Mouse (Mus musculus) midbrain, postnatal 0 days (tissue): ENCODE results near the gene Ranbp3l. TPM values are rescaled to one million over a fixed set of nuclear protein-coding genes. Genes with fewer than 3 reads are reported as not detected.

ENCODE experiments used
- ATAC-seq: fragments of 200-750 bp; cut with Nextera tagmentation; 2 replicates; pipeline ENCODE4 v1.8.0; 2017; ENCODE audit warnings: moderate number of reproducible peaks, mild to moderate bottlenecking, moderate TSS enrichment, moderate library complexity; ENCODE audit not compliant: low FRiP score
- DNase-seq: peaks from one replicate; pipeline ENCODE4 v3.0.0-alpha.2; 2015; ENCODE audit warnings: low spot score
- H3K27ac ChIP-seq: fragments of 300-500 bp; sonication (generic); 2 replicates; pipeline ENCODE4 v1.5.1; 2014; ENCODE audit warnings: low read depth, mild to moderate bottlenecking, low read length, mixed read lengths
- H3K27me3 ChIP-seq: fragments of 300-500 bp; sonication (generic); 2 replicates; pipeline ENCODE4 v1.6.1; 2014; ENCODE audit warnings: low read length, control low read depth, mixed read lengths; ENCODE audit not compliant: insufficient read depth
- H3K36me3 ChIP-seq: fragments of 300-500 bp; sonication (generic); 2 replicates; pipeline ENCODE4 v1.6.1; 2014; ENCODE audit warnings: low read length, control low read depth, mixed read lengths; ENCODE audit not compliant: insufficient read depth
- H3K4me1 ChIP-seq: fragments of 300-500 bp; sonication (generic); 2 replicates; pipeline ENCODE4 v1.6.1; 2014; ENCODE audit warnings: mild to moderate bottlenecking, control low read depth, antibody characterized with exemption, low read length, mixed read lengths; ENCODE audit not compliant: insufficient read depth
- H3K4me2 ChIP-seq: fragments of 300-500 bp; sonication (generic); 2 replicates; pipeline ENCODE4 v1.6.1; 2014; ENCODE audit warnings: low read depth, mild to moderate bottlenecking, low read length, mixed read lengths; ENCODE audit not compliant: poor library complexity, severe bottlenecking
- H3K4me3 ChIP-seq: fragments of 300-500 bp; sonication (generic); 2 replicates; pipeline ENCODE4 v1.5.1; 2014; ENCODE audit warnings: low read depth, mild to moderate bottlenecking, low read length, moderate library complexity
- H3K9ac ChIP-seq: fragments of 300-500 bp; sonication (generic); replicated peaks from 2 replicates; pipeline ENCODE4 v1.6.1; 2014; ENCODE audit warnings: mild to moderate bottlenecking, low read length, moderate library complexity, mixed read lengths; ENCODE audit not compliant: poor library complexity, severe bottlenecking
- H3K9me3 ChIP-seq: fragments of 300-500 bp; sonication (generic); 2 replicates; pipeline ENCODE4 v1.6.1; 2016; ENCODE audit warnings: low read length, control low read depth
- CTCF ChIP-seq: IDR thresholded peaks from 2 replicates; pipeline ENCODE4 v1.5.1; 2016; ENCODE audit warnings: antibody characterized with exemption, mild to moderate bottlenecking
- WGBS: fragments of 180-500 bp; shearing (Covaris S2); extraction: QIAGEN DNeasy Blood & Tissue Kit; methylation state at CpG from one replicate; pipeline ENCODE4 v1.1.7; 2014; 5-methylcytosine and 5-hydroxymethylcytosine counted together
- polyA plus RNA-seq: library from polyadenylated mRNA; unstranded; fragments of >200 nt; fragmentation: Nextera tagmentation; extraction: Ambion mirVana; gene quantifications from 2 replicates; pipeline ENCODE4 v1.2.1, GENCODE M21; 2015
- total RNA-seq: library from RNA; depleted of rRNA; stranded (reverse); fragments of >200 nt; gene quantifications from 2 replicates; pipeline ENCODE4 v1.2.3, GENCODE M21; 2014

Ranbp3l gene
- total and polyA plus RNA-seq, 2 experiments from 2014 or later, result 14.5 to 15.0 TPM

DNA sequence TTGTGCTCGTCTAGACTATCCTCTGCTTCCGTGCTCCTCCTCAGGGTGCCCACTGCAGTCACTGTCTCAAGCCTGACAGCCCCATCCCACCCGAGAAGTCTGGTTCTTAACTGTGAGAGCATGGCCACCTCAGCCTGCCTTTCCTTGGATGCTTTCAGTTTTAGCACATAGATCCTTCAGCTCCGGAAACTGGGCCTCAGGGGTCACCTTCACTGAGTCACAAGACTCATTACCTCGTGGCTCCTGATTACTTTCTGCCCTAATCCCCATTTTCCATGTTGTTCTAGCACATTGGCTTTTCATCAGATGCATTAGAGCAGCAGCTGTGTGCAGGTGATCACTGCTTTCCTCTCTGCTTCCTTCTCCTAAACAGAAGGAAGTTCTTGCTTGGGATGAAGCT is 119.7 kb downstream of the Ranbp3l start:
- ATAC-seq, result no peak

DNA sequence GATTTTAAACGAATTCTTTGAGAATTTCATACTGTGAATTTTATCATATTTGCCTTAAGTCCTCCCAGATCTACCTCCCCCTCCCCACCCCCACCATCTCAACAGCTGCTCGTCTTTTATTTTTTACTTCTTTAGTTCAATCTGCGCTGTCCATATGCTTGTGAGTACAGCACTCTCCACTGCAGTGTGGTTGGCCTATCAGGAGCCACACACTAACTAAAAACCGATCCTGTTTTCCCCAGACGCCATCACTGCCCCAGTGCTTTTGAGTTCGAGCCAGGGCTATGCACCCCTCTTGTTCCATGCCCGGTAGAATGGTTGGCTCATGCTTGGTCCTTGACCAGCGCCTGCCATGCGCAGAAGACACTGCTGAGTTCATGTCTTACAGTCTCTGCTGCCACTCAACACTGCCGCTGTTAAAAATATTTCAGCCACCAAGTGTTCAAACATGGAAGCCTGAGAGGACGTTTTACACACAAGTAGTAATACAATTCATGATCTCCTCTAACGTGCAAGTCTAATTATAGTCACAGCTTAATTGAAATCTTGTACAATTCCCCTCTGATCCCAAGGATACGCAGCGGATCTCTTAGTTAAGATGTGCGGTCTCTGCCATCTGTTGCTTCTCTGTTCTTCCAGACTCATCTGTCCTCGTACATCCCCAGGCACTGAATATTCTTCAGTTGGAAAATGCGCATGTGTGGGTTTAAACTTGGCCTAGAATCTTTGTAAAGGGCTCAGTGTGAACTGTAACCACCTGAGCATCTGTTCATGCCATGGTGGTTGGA is 120.3 kb downstream of the Ranbp3l start:
- Histone ChIP-seq H3K4me2 (no peak overlapping the region), H3K27ac (no peak overlapping the region), H3K4me1 (no peaks in the 10 kb centered on the region), H3K9ac (no peak overlapping the region), H3K27me3 (no peaks in the 10 kb centered on the region), H3K9me3 (no peaks in the 10 kb centered on the region), H3K4me3 (no peak overlapping the region), H3K36me3 (peaks cover 5% of the 10 kb centered on the region; the same call in 1 of the 2 replicates)
- peak; percentile 42 for DNase-seq
- no peak for ATAC-seq
- no peak for TF ChIP-seq CTCF
- WGBS, result 87% methylated on average over 17 of the region's 17 CpGs

More for the DNA sequence above, 119.7 kb downstream of the Ranbp3l start:
- H3K9me3 ChIP-seq, result no peaks in the 10 kb centered on the region
- 69% methylated on average over 5 of the region's 5 CpGs for WGBS
- peaks cover 5% of the 10 kb centered on the region; the same call in 1 of the 2 replicates for H3K36me3 ChIP-seq
- no peaks in the 10 kb centered on the region for H3K27me3 ChIP-seq
- no peak overlapping the region for H3K9ac ChIP-seq
- no peak for DNase-seq
- TF ChIP-seq CTCF, result no peak
- no peak overlapping the region for H3K4me3 ChIP-seq
- no peak overlapping the region for H3K4me2 ChIP-seq
- H3K27ac ChIP-seq, result no peak overlapping the region
- no peaks in the 10 kb centered on the region for H3K4me1 ChIP-seq

DNA sequence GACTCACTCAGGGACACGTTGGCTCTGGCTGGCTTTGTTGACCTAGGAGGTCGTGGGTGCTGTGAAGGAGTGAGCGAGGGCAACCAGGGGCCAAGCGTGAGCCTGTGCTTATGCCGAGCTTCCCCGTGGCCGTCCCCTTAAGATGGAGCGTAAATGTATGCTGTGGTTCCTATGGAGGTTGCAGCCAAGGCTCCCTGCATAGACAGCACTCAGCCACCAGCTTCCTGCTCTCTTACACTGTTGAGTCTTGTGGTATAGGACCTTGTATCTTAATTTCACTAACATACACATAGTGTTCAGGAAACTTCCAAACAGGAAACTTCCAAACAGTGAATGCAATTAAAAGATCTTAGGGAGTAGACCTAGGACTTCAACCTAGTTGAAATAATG is 120.9 kb downstream of the Ranbp3l start:
- no peaks in the 10 kb centered on the region for H3K27me3 ChIP-seq
- WGBS, result 73% methylated on average over 8 of the region's 8 CpGs
- DNase-seq (no peak), ATAC-seq (no peak)
- peaks cover 5% of the 10 kb centered on the region; the same call in 1 of the 2 replicates for H3K36me3 ChIP-seq
- no peak overlapping the region for H3K4me2 ChIP-seq
- H3K4me3 ChIP-seq, result no peak overlapping the region
- no peaks in the 10 kb centered on the region for H3K9me3 ChIP-seq
- H3K4me1 ChIP-seq, result no peaks in the 10 kb centered on the region
- H3K27ac ChIP-seq, result no peak overlapping the region
- no peak for TF ChIP-seq CTCF
- H3K9ac ChIP-seq, result no peak overlapping the region

GRCm38 (mm10) chr15:9089136-9089720 is 121.5 kb downstream of the Ranbp3l start:
- no peak overlapping the region for H3K27ac ChIP-seq
- no peak overlapping the region for H3K4me3 ChIP-seq
- H3K27me3 ChIP-seq, result no peaks in the 10 kb centered on the region
- TF ChIP-seq CTCF, result no peak
- no peak overlapping the region for H3K4me2 ChIP-seq
- H3K36me3 ChIP-seq, result peaks cover 5% of the 10 kb centered on the region; the same call in 1 of the 2 replicates
- 10% methylated on average over 2 of the region's 2 CpGs for WGBS
- no peaks in the 10 kb centered on the region for H3K9me3 ChIP-seq
- no peaks in the 10 kb centered on the region for H3K4me1 ChIP-seq
- DNase-seq, result no peak
- ATAC-seq, result no peak
- H3K9ac ChIP-seq, result no peak overlapping the region

DNA sequence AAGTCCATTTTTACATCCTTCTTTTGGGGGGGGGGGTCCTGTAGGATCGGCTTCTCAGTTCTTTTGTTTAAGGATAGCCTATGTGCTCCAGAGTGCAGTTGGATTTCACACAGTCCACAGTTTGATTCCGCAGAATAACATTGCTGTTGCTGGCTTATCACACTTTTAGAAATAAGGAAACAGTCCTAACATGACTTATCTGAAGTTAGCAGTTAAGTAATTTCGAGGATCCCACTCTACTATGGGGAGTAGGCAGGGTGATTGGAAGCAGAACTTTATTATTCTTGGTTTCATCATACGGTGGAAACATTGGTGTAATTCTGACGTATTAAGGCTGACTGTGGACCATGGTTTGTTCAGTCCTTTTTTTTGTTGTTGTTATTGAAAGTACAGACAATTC is 122.9 kb downstream of the Ranbp3l start:
- no peak overlapping the region for H3K9ac ChIP-seq
- no peak overlapping the region for H3K27ac ChIP-seq
- H3K4me1 ChIP-seq, result no peaks in the 10 kb centered on the region
- no peaks in the 10 kb centered on the region for H3K27me3 ChIP-seq
- H3K4me3 ChIP-seq, result no peak overlapping the region
- no peak for TF ChIP-seq CTCF
- DNase-seq (no peak), ATAC-seq (no peak)
- H3K36me3 ChIP-seq, result peaks cover 5% of the 10 kb centered on the region; the same call in 1 of the 2 replicates
- no peaks in the 10 kb centered on the region for H3K9me3 ChIP-seq
- WGBS, result 96% methylated on average over 5 of the region's 5 CpGs
- H3K4me2 ChIP-seq, result no peak overlapping the region
